Mouse (Mus musculus): ENCODE data around the gene Fndc7.

DNA sequence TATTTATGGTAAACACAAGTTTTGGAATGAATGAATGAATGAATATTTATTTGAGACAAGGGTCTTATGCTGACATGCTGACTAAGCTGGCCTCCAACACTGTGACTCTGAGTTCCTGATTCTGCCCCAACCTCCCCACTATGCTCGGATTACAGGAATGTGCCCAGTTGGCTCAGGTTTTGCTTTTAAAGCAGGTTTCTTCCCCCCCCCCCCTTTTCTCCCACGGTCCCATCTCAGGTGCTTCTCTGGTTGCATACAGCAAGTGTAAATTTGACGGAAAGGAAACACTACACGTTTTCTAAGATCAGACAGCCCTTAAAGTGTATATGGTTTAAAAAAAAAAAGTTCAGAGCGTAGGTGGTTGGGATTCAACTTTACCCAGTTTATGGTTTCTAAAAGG is 49.8 kb upstream of the Fndc7 start, which contains the start of gene Henmt1:
- TF ChIP-seq CTCF (IDR thresholded peaks at IDR 0.05; ENCODE audit: insufficient read depth, low read length) (no peak), POLR2A (IDR thresholded peaks at IDR 0.05; ENCODE audit: borderline replicate concordance, extremely low read depth, low read depth, low read length) (no peak)
